Mouse (Mus musculus) urinary bladder, postnatal 25 days (tissue): Measurements from ENCODE around the gene Acsf3.

Source experiments
- DNase-seq: peaks from one replicate; pipeline ENCODE4 v3.0.0; 2022; ENCODE audit warnings: low spot score

The Acsf3 gene

GRCm38 (mm10) chr8:122851692-122852545 is 76.6 kb downstream of the Acsf3 start:
- DNase-seq, result no peak

GRCm38 (mm10) chr8:122852546-122852905 is 77.2 kb downstream of the Acsf3 start:
- no peak for DNase-seq

- no peak for DNase-seq
These were observed 78.1 kb downstream of the Acsf3 start for GRCm38 (mm10) chr8:122853340-122853771.

GRCm38 (mm10) chr8:122854388-122854787 is 79.1 kb downstream of the Acsf3 start:
- no peak for DNase-seq

GRCm38 (mm10) chr8:122855123-122855522 is 79.8 kb downstream of the Acsf3 start:
- no peak for DNase-seq

- no peak for DNase-seq
These were observed 81.0 kb downstream of the Acsf3 start for GRCm38 (mm10) chr8:122856288-122856687.

GRCm38 (mm10) chr8:122859843-122860242 is 84.6 kb downstream of the Acsf3 start:
- DNase-seq, result no peak

- no peak for DNase-seq
These were observed 89.4 kb downstream of the Acsf3 start for GRCm38 (mm10) chr8:122864719-122865129.

- no peak for DNase-seq
These were observed 90.2 kb downstream of the Acsf3 start for GRCm38 (mm10) chr8:122865441-122865840.

- no peak for DNase-seq
These were observed 90.9 kb downstream of the Acsf3 start for GRCm38 (mm10) chr8:122866231-122866630.
